Mouse (Mus musculus) bone marrow macrophage, adult 2 months (primary cell): ENCODE results near the gene Slc6a16.

ENCODE experiments used
- CTCF ChIP-seq: IDR thresholded peaks from 2 replicates; pipeline ENCODE4 v1.5.1; 2012; ENCODE audit warnings: low read depth, mild to moderate bottlenecking, low read length, moderate library complexity
- POLR2A ChIP-seq: IDR thresholded peaks from 2 replicates; pipeline ENCODE4 v1.6.1; 2012; ENCODE audit warnings: mild to moderate bottlenecking, low read depth, low read length, borderline replicate concordance

DNA sequence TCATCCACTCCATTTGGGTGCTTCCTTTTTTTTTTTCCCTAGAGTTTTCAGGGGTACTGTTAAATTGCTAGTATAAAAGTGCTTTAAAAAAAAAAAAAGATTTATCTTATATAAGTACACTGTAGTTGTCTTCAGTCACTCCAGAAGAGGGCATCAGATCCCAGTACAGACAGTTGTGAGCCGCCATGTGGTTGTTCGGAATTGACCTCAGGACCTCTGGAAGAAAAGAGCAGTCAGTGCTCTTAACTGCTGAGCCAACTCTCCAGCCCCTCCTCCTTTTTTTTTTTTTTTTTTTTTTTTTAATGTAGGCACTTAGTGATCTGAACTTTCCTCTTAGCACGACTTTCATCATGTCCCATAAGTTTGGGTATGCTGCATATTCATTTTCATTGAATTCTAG is 6.8 kb downstream of the Slc6a16 start:
- TF ChIP-seq POLR2A: no peak
- TF ChIP-seq CTCF: no peak
